Mouse (Mus musculus): Measurements from ENCODE around the gene Adgrd1.

The Adgrd1 gene

GRCm38 (mm10) chr5:129177697-129178511, 81.4 kb downstream of the Adgrd1 start:
- in situ Hi-C loops (cut with MboI; ENCODE audit: low pct_unique_long_range_greater_than_20kb in 1 of 2, low sequenced_read_pairs in 2 of 2, unreplicated experiment in 1 of 2), result loop anchor here (5.0 to 25.0 kb wide), 2 partner anchors 409 to 414 kb away; partner anchors contain the start of gene Mmp17 (in 1 of the 2)

- in situ Hi-C loops (cut with MboI; ENCODE audit: low pct_unique_long_range_greater_than_20kb in 1 of 2, low sequenced_read_pairs in 2 of 2, unreplicated experiment in 1 of 2), result loop anchor here (5.0 to 25.0 kb wide), 2 partner anchors 408 to 413 kb away; partner anchors contain the start of gene Mmp17 (in 1 of the 2)
Measured at GRCm38 (mm10) chr5:129179356-129179755, 82.8 kb downstream of the Adgrd1 start.

GRCm38 (mm10) chr5:129179995-129180714, 83.6 kb downstream of the Adgrd1 start:
- in situ Hi-C loops (cut with MboI; ENCODE audit: low pct_unique_long_range_greater_than_20kb in 1 of 2, low sequenced_read_pairs in 2 of 2, unreplicated experiment in 1 of 2), result loop anchor here (5.0 to 25.0 kb wide), 2 partner anchors 407 to 412 kb away; partner anchors contain the start of gene Mmp17 (in 1 of the 2)

- in situ Hi-C loops (cut with MboI; ENCODE audit: low pct_unique_long_range_greater_than_20kb in 1 of 2, low sequenced_read_pairs in 2 of 2, unreplicated experiment in 1 of 2), result loop anchor here in 1 of 2 experiments (25.0 kb wide), 1 partner anchor 407 kb away; the partner anchor contains the start of gene Mmp17
Measured at GRCm38 (mm10) chr5:129180715-129181228, 84.2 kb downstream of the Adgrd1 start.

GRCm38 (mm10) chr5:129181450-129181849, 84.9 kb downstream of the Adgrd1 start:
- in situ Hi-C loops (cut with MboI; ENCODE audit: low pct_unique_long_range_greater_than_20kb in 1 of 2, low sequenced_read_pairs in 2 of 2, unreplicated experiment in 1 of 2), result loop anchor here in 1 of 2 experiments (25.0 kb wide), 1 partner anchor 406 kb away; the partner anchor contains the start of gene Mmp17

- in situ Hi-C loops (cut with MboI; ENCODE audit: low pct_unique_long_range_greater_than_20kb in 1 of 2, low sequenced_read_pairs in 2 of 2, unreplicated experiment in 1 of 2), result loop anchor here in 1 of 2 experiments (25.0 kb wide), 1 partner anchor 405 kb away; the partner anchor contains the start of gene Mmp17
Measured at GRCm38 (mm10) chr5:129182554-129182953, 86.0 kb downstream of the Adgrd1 start.

- in situ Hi-C loops (cut with MboI; ENCODE audit: low pct_unique_long_range_greater_than_20kb in 1 of 2, low sequenced_read_pairs in 2 of 2, unreplicated experiment in 1 of 2), result loop anchor here in 1 of 2 experiments (25.0 kb wide), 1 partner anchor 401 kb away; the partner anchor contains the start of gene Mmp17
Measured at GRCm38 (mm10) chr5:129186260-129186659, 89.7 kb downstream of the Adgrd1 start.

GRCm38 (mm10) chr5:129186926-129187325, 90.4 kb downstream of the Adgrd1 start:
- in situ Hi-C loops (cut with MboI; ENCODE audit: low pct_unique_long_range_greater_than_20kb in 1 of 2, low sequenced_read_pairs in 2 of 2, unreplicated experiment in 1 of 2), result loop anchor here in 1 of 2 experiments (25.0 kb wide), 1 partner anchor 400 kb away; the partner anchor contains the start of gene Mmp17

- in situ Hi-C loops (cut with MboI; ENCODE audit: low pct_unique_long_range_greater_than_20kb in 1 of 2, low sequenced_read_pairs in 2 of 2, unreplicated experiment in 1 of 2), result loop anchor here in 1 of 2 experiments (25.0 kb wide), 1 partner anchor 398 kb away; the partner anchor contains the start of gene Mmp17
Measured at GRCm38 (mm10) chr5:129189071-129189470, 92.5 kb downstream of the Adgrd1 start.

GRCm38 (mm10) chr5:129190077-129190476, 93.5 kb downstream of the Adgrd1 start:
- in situ Hi-C loops (cut with MboI; ENCODE audit: low pct_unique_long_range_greater_than_20kb in 1 of 2, low sequenced_read_pairs in 2 of 2, unreplicated experiment in 1 of 2), result loop anchor here in 1 of 2 experiments (25.0 kb wide), 1 partner anchor 397 kb away; the partner anchor contains the start of gene Mmp17

GRCm38 (mm10) chr5:129196501-129196900, 100.0 kb downstream of the Adgrd1 start:
- in situ Hi-C loops (cut with MboI; ENCODE audit: low pct_unique_long_range_greater_than_20kb in 1 of 2, low sequenced_read_pairs in 2 of 2, unreplicated experiment in 1 of 2), result loop anchor here in 1 of 2 experiments (25.0 kb wide), 1 partner anchor 391 kb away; the partner anchor contains the start of gene Mmp17

- in situ Hi-C loops (cut with MboI; ENCODE audit: low pct_unique_long_range_greater_than_20kb in 1 of 2, low sequenced_read_pairs in 2 of 2, unreplicated experiment in 1 of 2), result loop anchor here in 1 of 2 experiments (25.0 kb wide), 1 partner anchor 390 kb away; the partner anchor contains the start of gene Mmp17
Measured at GRCm38 (mm10) chr5:129196971-129197519, 100.5 kb downstream of the Adgrd1 start.

GRCm38 (mm10) chr5:129200132-129200531, 103.6 kb downstream of the Adgrd1 start:
- in situ Hi-C loops (cut with MboI; ENCODE audit: low pct_unique_long_range_greater_than_20kb in 1 of 2, low sequenced_read_pairs in 2 of 2, unreplicated experiment in 1 of 2), result no loop called here

GRCm38 (mm10) chr5:129208279-129208678, 111.7 kb downstream of the Adgrd1 start:
- in situ Hi-C loops (cut with MboI; ENCODE audit: low pct_unique_long_range_greater_than_20kb in 1 of 2, low sequenced_read_pairs in 2 of 2, unreplicated experiment in 1 of 2), result no loop called here

- in situ Hi-C loops (cut with MboI; ENCODE audit: low pct_unique_long_range_greater_than_20kb in 1 of 2, low sequenced_read_pairs in 2 of 2, unreplicated experiment in 1 of 2), result no loop called here
Measured at GRCm38 (mm10) chr5:129208845-129209244, 112.3 kb downstream of the Adgrd1 start.

GRCm38 (mm10) chr5:129211385-129212031, 115.0 kb downstream of the Adgrd1 start:
- in situ Hi-C loops (cut with MboI; ENCODE audit: low pct_unique_long_range_greater_than_20kb in 1 of 2, low sequenced_read_pairs in 2 of 2, unreplicated experiment in 1 of 2), result no loop called here

GRCm38 (mm10) chr5:129214023-129214422, 117.5 kb downstream of the Adgrd1 start:
- in situ Hi-C loops (cut with MboI; ENCODE audit: low pct_unique_long_range_greater_than_20kb in 1 of 2, low sequenced_read_pairs in 2 of 2, unreplicated experiment in 1 of 2), result no loop called here
